In the genomic region with DNA sequence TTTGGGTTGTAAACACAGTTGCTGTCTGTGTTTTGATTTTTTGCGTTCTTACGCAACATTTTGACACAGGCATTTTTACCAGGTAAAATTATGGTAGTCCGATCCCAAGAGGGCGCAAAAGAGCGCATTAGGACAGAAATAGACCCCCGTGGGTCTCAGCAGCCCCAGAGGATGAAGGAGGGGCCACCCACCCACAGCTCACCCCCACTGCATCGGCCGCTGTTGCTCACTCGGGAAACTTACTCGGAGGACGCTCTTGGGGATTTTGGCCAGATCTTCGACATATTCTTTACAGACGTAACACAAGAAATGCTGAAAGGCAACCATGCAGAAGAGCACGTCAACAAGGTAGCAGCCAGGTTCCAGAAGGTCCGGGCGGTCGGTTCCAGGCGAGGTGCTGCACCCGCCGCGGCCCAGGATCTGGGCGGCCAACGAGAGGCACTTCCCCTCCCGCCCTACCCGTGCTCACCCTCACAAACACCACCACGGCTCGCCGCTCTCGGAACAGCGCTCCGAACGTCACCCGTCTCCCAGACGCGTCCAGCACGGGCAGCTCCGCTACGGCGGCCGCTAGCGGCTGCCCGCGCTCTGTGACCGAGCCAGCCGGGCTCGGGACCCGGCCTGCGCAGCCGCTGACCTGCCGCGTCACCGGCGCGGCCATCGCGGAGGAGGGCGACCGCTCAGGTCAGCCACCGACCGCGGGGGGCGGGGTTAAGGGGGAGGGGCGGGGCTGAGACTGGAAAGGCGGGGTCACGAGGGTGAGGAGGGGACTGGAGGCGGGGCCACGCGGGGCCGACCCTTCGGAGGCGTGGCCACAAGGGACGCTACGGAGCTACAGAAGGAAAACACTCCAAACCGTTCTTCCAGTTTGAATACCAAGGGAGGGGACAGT, we compare ENCODE assay signal across 8 mouse cellular contexts. TPM values are rescaled to one million over a fixed set of nuclear protein-coding genes. Genes with fewer than 3 reads are reported as not detected.
DNase-seq lines count a peak whose midpoint lies in the region; ATAC-seq lines count a peak whose summit lies in the region.

A gene (minus strand): TSS at position 687 of the 892 bp plus-strand sequence.

- no peaks in the 10 kb centered on the region; the same call in 1 of the 2 replicates for H3K4me1 ChIP-seq in hindbrain, embryonic 13.5 days (replicated peaks)

- H3K27ac ChIP-seq in hindbrain, embryonic 13.5 days: peak within 1 kb of the TSS; percentile 85

- H3K4me2 ChIP-seq in hindbrain, embryonic 13.5 days: peak within 1 kb of the TSS; percentile 57

- ATAC-seq in hindbrain, embryonic 13.5 days (ENCODE audit: low FRiP score): peak; percentile 92

- peak within 1 kb of the TSS; percentile 70 for H3K9ac ChIP-seq in hindbrain, embryonic 13.5 days

- 0 out of 2 replicates have a peak, but pooled peaks cover 3% of the 10 kb centered on the region for H3K36me3 ChIP-seq in hindbrain, embryonic 13.5 days

- under 1% methylated on average over 53 of the region's 74 CpGs for WGBS in hindbrain, embryonic 13.5 days

- DNase-seq in T-cell, adult 2 months (ENCODE audit: low spot score): peak; percentile 71
- peak; percentile 93 to 98 for DNase-seq in cerebellum, postnatal 25 days
- peak; percentile 82 to 85 for DNase-seq in frontal cortex, postnatal 25 days (ENCODE audit: low spot score in 2 of 2)
- DNase-seq in layer of hippocampus, postnatal 25 days (ENCODE audit: extremely low spot score in 1 of 2, low spot score in 1 of 2): peak; percentile 76 to 80
- DNase-seq in lung, postnatal 14 days: peak; percentile 94
- peak; percentile 92 for DNase-seq in ovary, postnatal 36 days (ENCODE audit: low spot score)
- peak; percentile 92 for DNase-seq in thymus, postnatal 14 days

- no peaks in the 10 kb centered on the region for H3K27me3 ChIP-seq in hindbrain, embryonic 13.5 days

- peak within 1 kb of the TSS; percentile 63 for H3K4me3 ChIP-seq in hindbrain, embryonic 13.5 days

- no peaks in the 10 kb centered on the region for H3K9me3 ChIP-seq in hindbrain, embryonic 13.5 days

RNA-seq across cellular contexts. Expression of the gene that starts here (rescaled TPM):
- 15.8 and 16.7 TPM in 2 replicates for polyA plus RNA-seq in hindbrain, embryonic 13.5 days (2015; fragmentation: Nextera tagmentation; extraction: Ambion mirVana)
- 10 to 100 TPM; 13.1 to 14.4 TPM for total RNA-seq in layer of hippocampus, postnatal 25 days (2021)

Comparison
In these comparisons a context has a peak if more than half of its experiments do, and no peak if none do; other contexts are left out.
1. Peak in every context shown above with its lines: DNase-seq, ATAC-seq, H3K4me3 ChIP-seq and H3K27ac ChIP-seq.